24 mouse cellular contexts compared by ENCODE assay signal in genomic region chr11:78706026-78706425, GRCm38 (mm10). TPM values are rescaled to one million over a fixed set of nuclear protein-coding genes. Genes with fewer than 3 reads are reported as not detected.
DNase-seq lines count a peak whose midpoint lies in the region; ATAC-seq and TF ChIP-seq lines count a peak whose summit lies in the region.
"Had no signal": no experiment of that assay in that cellular context is flagged by ENCODE, and none has a peak within 500 bp of the region (broad histone marks: within the 10 kb centered on the region; RNA-seq: fewer than 3 reads in every experiment).

No protein-coding gene starts in this region.

- no peak for TF ChIP-seq CTCF in heart, postnatal 0 days (IDR thresholded peaks at IDR 0.05; ENCODE audit: low read depth)
- no peak for TF ChIP-seq CTCF in kidney, postnatal 0 days (IDR thresholded peaks at IDR 0.05; ENCODE audit: low read depth)

- no peak for TF ChIP-seq EP300 in heart, postnatal 0 days (IDR thresholded peaks at IDR 0.05; ENCODE audit: low read depth)

- H3K27me3 ChIP-seq in heart, postnatal 0 days (ENCODE audit: control insufficient read depth, insufficient read depth, low read length), result no peaks in the 10 kb centered on the region
- no peaks in the 10 kb centered on the region for H3K27me3 ChIP-seq in kidney, postnatal 0 days (ENCODE audit: insufficient read depth, low read length)
- no peaks in the 10 kb centered on the region for H3K27me3 ChIP-seq in kidney, embryonic 14.5 days (ENCODE audit: control insufficient read depth, insufficient read depth, low read length)
- H3K27me3 ChIP-seq in midbrain, embryonic 16.5 days (ENCODE audit: control insufficient read depth, insufficient read depth, low read depth, low read length), result no peaks in the 10 kb centered on the region
- H3K27me3 ChIP-seq: embryonic facial prominence, embryonic 15.5 days; heart, embryonic 13.5 days; hindbrain, embryonic 15.5 days had no signal

- ATAC-seq in heart, postnatal 0 days (ENCODE audit: insufficient read depth, low read depth), result no peak
- no peak for ATAC-seq in kidney, postnatal 0 days (replicated peaks; ENCODE audit: low FRiP score, low read depth)
- ATAC-seq in kidney, embryonic 14.5 days (ENCODE audit: low FRiP score, low TSS enrichment), result no peak
- no peak for ATAC-seq in midbrain, embryonic 16.5 days
- ATAC-seq: activated CD4-positive, CD25-positive, alpha-beta regulatory T cell, adult 4 months; forebrain, embryonic 14.5 days had no signal

- DNase-seq in heart, postnatal 0 days (ENCODE audit: low spot score), result no peak
- no peak for DNase-seq in heart, postnatal 10 days
- DNase-seq in kidney, postnatal 0 days (ENCODE audit: low spot score), result peak; percentile 67
- DNase-seq in 416B (ENCODE audit: low read depth), result peak; percentile 23
- peak; percentile 51 for DNase-seq in kidney, postnatal 14 days
- DNase-seq in adrenal gland, adult (ENCODE audit: inconsistent age in 2 of 2, low spot score in 1 of 2), result no peak
- DNase-seq: adrenal gland, adult 2 months; adrenal gland, postnatal 36 days; cerebellum, adult 2 months; cerebellum, postnatal 14 days; embryo, embryonic 11 days; gastrocnemius, adult 2 months; gastrocnemius, postnatal 25 days; heart, postnatal 14 days had no signal

- H3K36me3 ChIP-seq in heart, postnatal 0 days (replicated peaks; ENCODE audit: control insufficient read depth, insufficient read depth, low read length), result no peaks in the 10 kb centered on the region
- H3K36me3 ChIP-seq in kidney, postnatal 0 days (ENCODE audit: insufficient read depth, low read length), result no peaks in the 10 kb centered on the region
- no peaks in the 10 kb centered on the region for H3K36me3 ChIP-seq in kidney, embryonic 14.5 days (ENCODE audit: control insufficient read depth, insufficient read depth, low read length)
- H3K36me3 ChIP-seq in midbrain, embryonic 16.5 days (ENCODE audit: control insufficient read depth, insufficient read depth, low read length), result no peaks in the 10 kb centered on the region
- H3K36me3 ChIP-seq: embryonic facial prominence, embryonic 15.5 days; forebrain, embryonic 10.5 days; heart, embryonic 13.5 days; hindbrain, embryonic 10.5 days; hindbrain, embryonic 15.5 days had no signal

- peak overlapping the region; percentile 4; the same call in 1 of the 2 replicates for H3K27ac ChIP-seq in heart, postnatal 0 days (ENCODE audit: low read depth)
- H3K27ac ChIP-seq in kidney, postnatal 0 days, result no peak overlapping the region
- no peak overlapping the region for H3K27ac ChIP-seq in kidney, embryonic 14.5 days (ENCODE audit: low read depth, low read length)
- no peak overlapping the region for H3K27ac ChIP-seq in midbrain, embryonic 16.5 days (ENCODE audit: low read length)
- H3K27ac ChIP-seq: embryonic facial prominence, embryonic 15.5 days; forebrain, embryonic 10.5 days; gastrocnemius, adult 2 months; heart, embryonic 13.5 days; hindbrain, embryonic 10.5 days; hindbrain, embryonic 15.5 days had no signal

- no peak overlapping the region for H3K4me3 ChIP-seq in heart, postnatal 0 days (ENCODE audit: low read depth, low read length)
- no peak overlapping the region for H3K4me3 ChIP-seq in kidney, postnatal 0 days (replicated peaks; ENCODE audit: low read depth, low read length)
- no peak overlapping the region for H3K4me3 ChIP-seq in kidney, embryonic 14.5 days (ENCODE audit: low read length)
- no peak overlapping the region for H3K4me3 ChIP-seq in midbrain, embryonic 16.5 days (ENCODE audit: low read depth, low read length)
- H3K4me3 ChIP-seq: embryonic facial prominence, embryonic 15.5 days; erythroblast, embryonic 14.5 days; forebrain, embryonic 10.5 days; gastrocnemius, adult 2 months; heart, embryonic 13.5 days; hindbrain, embryonic 10.5 days; hindbrain, embryonic 15.5 days had no signal

- no peaks in the 10 kb centered on the region for H3K9me3 ChIP-seq in heart, postnatal 0 days (replicated peaks; ENCODE audit: control insufficient read depth, low read length)
- no peaks in the 10 kb centered on the region for H3K9me3 ChIP-seq in kidney, postnatal 0 days (replicated peaks; ENCODE audit: low read length)
- H3K9me3 ChIP-seq in kidney, embryonic 14.5 days (ENCODE audit: control insufficient read depth, low read length), result no peaks in the 10 kb centered on the region
- no peaks in the 10 kb centered on the region for H3K9me3 ChIP-seq in midbrain, embryonic 16.5 days (replicated peaks; ENCODE audit: control insufficient read depth, low read length, poor library complexity, severe bottlenecking)
- H3K9me3 ChIP-seq: embryonic facial prominence, embryonic 15.5 days; forebrain, embryonic 10.5 days; heart, embryonic 13.5 days; hindbrain, embryonic 10.5 days; hindbrain, embryonic 15.5 days had no signal

- intact Hi-C loops in heart, postnatal 10 days (cut with DNase I), result no loop called here

- H3K9ac ChIP-seq in heart, postnatal 0 days (replicated peaks; ENCODE audit: low read depth, low read length), result no peak overlapping the region
- H3K9ac ChIP-seq in kidney, postnatal 0 days (ENCODE audit: low read depth, low read length), result no peak overlapping the region
- no peak overlapping the region for H3K9ac ChIP-seq in kidney, embryonic 14.5 days (ENCODE audit: low read depth, low read length)
- no peak overlapping the region for H3K9ac ChIP-seq in midbrain, embryonic 16.5 days (ENCODE audit: low read depth, low read length)
- H3K9ac ChIP-seq: embryonic facial prominence, embryonic 15.5 days; heart, embryonic 13.5 days; hindbrain, embryonic 15.5 days had no signal

- no peaks in the 10 kb centered on the region for H3K4me1 ChIP-seq in heart, postnatal 0 days (ENCODE audit: control insufficient read depth, insufficient read depth)
- no peaks in the 10 kb centered on the region for H3K4me1 ChIP-seq in kidney, postnatal 0 days (replicated peaks; ENCODE audit: insufficient read depth, low read length)
- H3K4me1 ChIP-seq in kidney, embryonic 14.5 days (ENCODE audit: control insufficient read depth, insufficient read depth, low read length), result no peaks in the 10 kb centered on the region
- no peaks in the 10 kb centered on the region for H3K4me1 ChIP-seq in midbrain, embryonic 16.5 days (ENCODE audit: control insufficient read depth, insufficient read depth, low read length)
- H3K4me1 ChIP-seq: embryonic facial prominence, embryonic 15.5 days; forebrain, embryonic 10.5 days; hindbrain, embryonic 10.5 days; hindbrain, embryonic 15.5 days had no signal

- H3K4me2 ChIP-seq in heart, postnatal 0 days (ENCODE audit: low read depth, low read length), result no peak overlapping the region
- no peak overlapping the region for H3K4me2 ChIP-seq in kidney, postnatal 0 days (ENCODE audit: low read length)
- no peak overlapping the region for H3K4me2 ChIP-seq in kidney, embryonic 14.5 days (replicated peaks; ENCODE audit: low read depth, low read length)
- no peak overlapping the region for H3K4me2 ChIP-seq in midbrain, embryonic 16.5 days (ENCODE audit: low read length)
- H3K4me2 ChIP-seq: embryonic facial prominence, embryonic 15.5 days; heart, embryonic 13.5 days; hindbrain, embryonic 15.5 days had no signal

RNA-seq across cellular contexts. Expression of gene Nlk, which starts 8.9 kb away (rescaled TPM):
- total RNA-seq in heart, postnatal 0 days (2014; rRNA removed; ENCODE audit: low replicate concordance), result 15.0 and 19.3 TPM in 2 replicates
- 11.6 and 13.0 TPM in 2 replicates for polyA plus RNA-seq in heart, postnatal 0 days (2015; fragmentation: Nextera tagmentation; extraction: Ambion mirVana)
- total RNA-seq in heart, postnatal 10 days (2021), result 10 to 100 TPM; 17.2 to 18.5 TPM
- 19.2 and 20.8 TPM in 2 replicates for polyA plus RNA-seq in kidney, postnatal 0 days (2015; fragmentation: Nextera tagmentation; extraction: Ambion mirVana)
- polyA plus RNA-seq in kidney, embryonic 14.5 days (2014; fragmentation: Nextera tagmentation; extraction: Ambion mirVana), result 18.3 and 23.3 TPM in 2 replicates
- 26.2 and 27.7 TPM in 2 replicates for polyA plus RNA-seq in midbrain, embryonic 16.5 days (2015; fragmentation: Nextera tagmentation; extraction: Ambion mirVana)

RNA-seq across cellular contexts. Expression of gene Ccnq, which starts 45.5 kb away (rescaled TPM):
- total RNA-seq in heart, postnatal 0 days (2014; rRNA removed; ENCODE audit: low replicate concordance), result 43.9 and 58.6 TPM in 2 replicates
- polyA plus RNA-seq in heart, postnatal 0 days (2015; fragmentation: Nextera tagmentation; extraction: Ambion mirVana), result 31.0 and 32.3 TPM in 2 replicates
- 10 to 100 TPM; 18.0 to 18.4 TPM for total RNA-seq in heart, postnatal 10 days (2021)
- polyA plus RNA-seq in kidney, postnatal 0 days (2015; fragmentation: Nextera tagmentation; extraction: Ambion mirVana), result 53.6 and 55.8 TPM in 2 replicates
- 47.8 and 50.8 TPM in 2 replicates for polyA plus RNA-seq in kidney, embryonic 14.5 days (2014; fragmentation: Nextera tagmentation; extraction: Ambion mirVana)
- polyA plus RNA-seq in midbrain, embryonic 16.5 days (2015; fragmentation: Nextera tagmentation; extraction: Ambion mirVana), result 25.2 and 27.8 TPM in 2 replicates

Comparison
In these comparisons a context has a peak if more than half of its experiments do, and no peak if none do; other contexts are left out.
1. DNase-seq: peak in kidney, postnatal 0 days (single experiment), 416B (single experiment) and kidney, postnatal 14 days (single experiment); none in heart, postnatal 0 days (single experiment), heart, postnatal 10 days (0 of 2) and adrenal gland, adult (0 of 2).